Mouse (Mus musculus) embryonic facial prominence, embryonic 15.5 days (tissue): Measurements from ENCODE around the gene Fignl2. TPM values are rescaled to one million over a fixed set of nuclear protein-coding genes. Genes with fewer than 3 reads are reported as not detected.

Source experiments
- ATAC-seq: fragments of 200-750 bp; cut with Nextera tagmentation; 2 replicates; pipeline ENCODE4 v1.8.0; 2017; ENCODE audit warnings: low read depth, moderate TSS enrichment; ENCODE audit not compliant: insufficient number of reproducible peaks, low FRiP score, low TSS enrichment
- H3K27ac ChIP-seq: fragments of 300-500 bp; sonication (generic); replicated peaks from 2 replicates; pipeline ENCODE4 v1.5.1; 2015; ENCODE audit warnings: mild to moderate bottlenecking, inconsistent platforms
- H3K27me3 ChIP-seq: fragments of 300-500 bp; sonication (generic); 2 replicates; pipeline ENCODE4 v1.6.1; 2015; ENCODE audit warnings: inconsistent platforms
- H3K36me3 ChIP-seq: fragments of 300-500 bp; sonication (generic); 2 replicates; pipeline ENCODE4 v1.6.1; 2015; ENCODE audit warnings: mild to moderate bottlenecking, inconsistent platforms
- H3K4me1 ChIP-seq: fragments of 300-500 bp; sonication (generic); 2 replicates; pipeline ENCODE4 v1.6.1; 2015; ENCODE audit warnings: inconsistent platforms
- H3K4me2 ChIP-seq: fragments of 300-500 bp; sonication (generic); replicated peaks from 2 replicates; pipeline ENCODE4 v1.6.1; 2015; ENCODE audit warnings: mild to moderate bottlenecking, inconsistent platforms
- H3K4me3 ChIP-seq: fragments of 300-500 bp; sonication (generic); replicated peaks from 2 replicates; pipeline ENCODE4 v1.5.1; 2015; ENCODE audit warnings: mild to moderate bottlenecking, inconsistent platforms
- H3K9ac ChIP-seq: fragments of 300-500 bp; sonication (generic); 2 replicates; pipeline ENCODE4 v1.6.1; 2015; ENCODE audit warnings: inconsistent platforms
- H3K9me3 ChIP-seq: fragments of 300-500 bp; sonication (generic); replicated peaks from 2 replicates; pipeline ENCODE4 v1.6.1; 2016; ENCODE audit warnings: inconsistent platforms
- WGBS: fragments of 180-500 bp; shearing (Covaris S2); methylation state at CpG from one replicate; pipeline ENCODE4 v1.1.7; 2015; 5-methylcytosine and 5-hydroxymethylcytosine counted together
- polyA plus RNA-seq: library from polyadenylated mRNA; unstranded; fragments of >200 nt; fragmentation: Nextera tagmentation; extraction: Ambion mirVana; gene quantifications from 2 replicates; pipeline ENCODE4 v1.2.1, GENCODE M21; 2015

Gene Fignl2
- polyA plus RNA-seq, 1 experiment from 2014 or later = 0.19 TPM

DNA sequence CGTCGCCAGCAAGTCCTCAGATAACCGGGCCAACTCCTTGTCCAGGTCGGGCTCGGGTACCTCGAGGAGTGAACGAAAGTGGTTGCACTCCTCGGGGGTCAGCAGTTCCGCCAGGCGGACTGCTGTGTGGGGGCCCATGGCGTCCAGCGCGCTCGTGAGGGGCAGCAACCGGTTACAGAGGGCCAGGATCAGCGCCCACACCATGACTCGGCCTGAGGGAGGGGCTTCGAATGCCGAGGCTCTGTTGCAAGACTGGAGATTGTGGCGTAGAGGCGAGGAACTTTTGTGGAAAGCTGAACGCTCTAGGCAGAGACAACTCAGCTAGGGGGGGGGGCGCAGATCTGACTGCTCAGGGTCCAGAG lies 31.2 kb downstream of the Fignl2 start, which contains the start of gene Gm47841:
Gm47841 (minus strand) TSS at position 204 of the 362 bp plus-strand sequence.
- 3% methylated on average over 22 of the region's 23 CpGs for WGBS
- no peak for ATAC-seq
- Histone ChIP-seq H3K27me3 (peaks cover 72% of the 10 kb centered on the region), H3K36me3 (0 out of 2 replicates have a peak, but pooled peaks cover 4% of the 10 kb centered on the region), H3K4me2 (peak within 1 kb of the TSS; percentile 100), H3K9ac (peak within 1 kb of the TSS; percentile 24), H3K4me3 (peak within 1 kb of the TSS; percentile 52), H3K27ac (no peak within 1 kb of the TSS), H3K4me1 (peaks cover 17% of the 10 kb centered on the region), H3K9me3 (no peaks in the 10 kb centered on the region)

DNA sequence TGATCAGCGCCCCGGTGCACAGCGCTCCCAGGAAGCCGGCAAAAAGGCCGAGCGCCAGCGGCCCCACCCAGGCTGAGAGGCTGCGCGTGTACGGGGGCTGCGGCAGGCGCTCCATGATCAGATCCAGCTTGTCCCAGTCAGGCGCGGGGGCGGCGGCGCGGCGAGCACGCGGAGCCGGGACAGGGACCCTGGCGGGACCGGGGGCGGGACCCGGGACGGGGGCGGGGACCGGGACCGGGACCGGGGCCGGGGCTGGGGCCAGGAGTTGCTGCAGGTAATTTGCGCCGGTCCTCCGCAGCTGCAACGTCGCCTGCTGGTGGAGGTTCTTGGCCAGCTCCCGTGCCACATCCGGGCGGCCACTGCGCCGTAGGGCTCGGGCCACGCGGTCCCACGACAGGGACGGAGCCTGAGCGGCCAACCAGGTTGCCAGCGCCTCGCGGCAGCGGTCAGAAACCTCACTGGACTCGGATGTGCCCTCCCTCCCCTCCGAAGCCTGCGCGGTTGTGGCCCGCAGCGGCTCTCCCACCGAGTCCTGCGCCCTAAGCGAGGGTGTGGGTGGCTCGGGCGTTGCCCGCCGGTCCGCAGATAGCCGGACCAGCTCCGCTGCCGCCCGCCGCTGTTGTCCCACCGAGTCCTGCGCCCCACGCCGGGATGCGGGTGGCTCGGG lies 31.7 kb downstream of the Fignl2 start:
- no peak overlapping the region for H3K27ac ChIP-seq
- peak; percentile 30 for ATAC-seq
- peaks cover 71% of the 10 kb centered on the region for H3K27me3 ChIP-seq
- peaks cover 17% of the 10 kb centered on the region for H3K4me1 ChIP-seq
- H3K9me3 ChIP-seq = no peaks in the 10 kb centered on the region
- peak overlapping the region; percentile 100 for H3K4me2 ChIP-seq
- 1% methylated on average over 59 of the region's 77 CpGs for WGBS
- peak overlapping the region; percentile 24 for H3K9ac ChIP-seq
- 0 out of 2 replicates have a peak, but pooled peaks cover 4% of the 10 kb centered on the region for H3K36me3 ChIP-seq
- H3K4me3 ChIP-seq = peak overlapping the region; percentile 52

DNA sequence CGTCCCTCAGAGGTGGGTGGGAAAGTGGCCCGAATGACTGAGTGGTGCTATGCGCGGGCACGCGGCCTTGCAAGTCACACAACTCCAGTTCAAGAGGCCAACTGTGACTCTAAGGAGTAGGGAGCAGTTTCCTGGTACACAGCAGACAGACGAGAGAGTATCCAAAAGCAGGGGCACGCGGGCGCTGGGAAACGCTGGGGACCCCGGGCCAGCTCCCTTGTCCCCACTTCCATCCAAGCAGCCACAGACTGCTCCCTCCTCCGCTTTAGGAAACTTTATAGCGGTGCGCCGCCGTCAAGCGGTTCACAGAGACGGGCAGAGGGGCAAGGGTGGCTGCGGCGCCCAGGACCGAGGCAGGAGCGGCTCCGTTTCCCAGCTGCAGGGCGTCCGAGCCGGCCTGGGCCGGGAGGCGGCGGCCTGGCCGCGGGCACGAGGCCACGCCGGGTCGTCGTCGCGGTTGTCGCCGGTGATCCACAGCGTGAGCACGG lies 32.3 kb downstream of the Fignl2 start:
- WGBS = 3% methylated on average over 38 of the region's 43 CpGs
- Histone ChIP-seq H3K9me3 (no peaks in the 10 kb centered on the region), H3K4me1 (peaks cover 17% of the 10 kb centered on the region), H3K36me3 (0 out of 2 replicates have a peak, but pooled peaks cover 4% of the 10 kb centered on the region), H3K9ac (peak overlapping the region; percentile 24), H3K4me3 (peak overlapping the region; percentile 52), H3K27ac (no peak overlapping the region), H3K27me3 (peaks cover 69% of the 10 kb centered on the region), H3K4me2 (peak overlapping the region; percentile 100)
- peak; percentile 7; the same call in 1 of the 2 replicates for ATAC-seq

DNA sequence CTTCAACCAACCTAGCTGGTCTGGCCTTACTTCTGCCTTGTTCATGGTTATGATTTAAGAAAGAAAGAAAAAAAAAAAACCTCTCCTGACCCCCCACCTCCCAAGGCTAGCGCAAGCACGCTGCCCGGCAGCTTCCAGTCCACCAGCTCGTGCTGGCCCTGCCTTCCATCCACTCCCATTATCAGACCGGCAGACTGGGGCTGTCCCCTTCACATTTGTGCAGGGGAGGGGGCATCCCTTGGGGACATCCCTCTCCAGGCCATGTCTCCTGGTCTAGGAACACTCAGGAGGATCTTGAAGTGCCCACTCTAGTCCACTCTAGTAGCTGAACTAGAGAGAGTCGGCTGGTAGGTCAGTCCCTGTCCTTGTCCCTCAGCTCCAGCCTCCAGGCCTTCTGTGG lies 33.8 kb downstream of the Fignl2 start:
- no peak for ATAC-seq
- Histone ChIP-seq H3K4me1 (peaks cover 17% of the 10 kb centered on the region), H3K4me2 (no peak overlapping the region), H3K27me3 (peaks cover 74% of the 10 kb centered on the region), H3K9me3 (no peaks in the 10 kb centered on the region), H3K9ac (no peak overlapping the region), H3K4me3 (no peak overlapping the region), H3K27ac (no peak overlapping the region), H3K36me3 (no peaks in the 10 kb centered on the region)
- 31% methylated on average over 6 of the region's 6 CpGs for WGBS

- Histone ChIP-seq H3K4me2 (no peak overlapping the region), H3K4me3 (no peak overlapping the region), H3K27me3 (peaks cover 67% of the 10 kb centered on the region), H3K4me1 (peaks cover 17% of the 10 kb centered on the region), H3K9me3 (no peaks in the 10 kb centered on the region), H3K27ac (no peak overlapping the region), H3K9ac (no peak overlapping the region), H3K36me3 (no peaks in the 10 kb centered on the region)
- ATAC-seq = no peak
- 30% methylated on average over 6 of the region's 6 CpGs for WGBS
Measured at GRCm38 (mm10) chr15:101042613-101043012, 35.8 kb downstream of the Fignl2 start.

GRCm38 (mm10) chr15:101041966-101042365 lies 36.4 kb downstream of the Fignl2 start:
- no peaks in the 10 kb centered on the region for H3K9me3 ChIP-seq
- H3K27ac ChIP-seq = no peak overlapping the region
- ATAC-seq = no peak
- peaks cover 61% of the 10 kb centered on the region for H3K27me3 ChIP-seq
- WGBS = 80% methylated on average over 6 of the region's 6 CpGs
- H3K4me3 ChIP-seq = no peak overlapping the region
- H3K9ac ChIP-seq = no peak overlapping the region
- H3K36me3 ChIP-seq = no peaks in the 10 kb centered on the region
- no peak overlapping the region for H3K4me2 ChIP-seq
- peaks cover 12% of the 10 kb centered on the region for H3K4me1 ChIP-seq

GRCm38 (mm10) chr15:101039651-101040050 lies 38.7 kb downstream of the Fignl2 start:
- Histone ChIP-seq H3K9me3 (no peaks in the 10 kb centered on the region), H3K36me3 (no peaks in the 10 kb centered on the region), H3K9ac (no peak overlapping the region), H3K4me2 (no peak overlapping the region), H3K27ac (no peak overlapping the region), H3K4me1 (no peaks in the 10 kb centered on the region), H3K27me3 (peaks cover 38% of the 10 kb centered on the region), H3K4me3 (no peak overlapping the region)
- WGBS = 62% methylated on average over 17 of the region's 17 CpGs
- no peak for ATAC-seq

- Histone ChIP-seq H3K36me3 (no peaks in the 10 kb centered on the region), H3K27ac (no peak overlapping the region), H3K27me3 (no peaks in the 10 kb centered on the region), H3K9ac (no peak overlapping the region), H3K4me3 (no peak overlapping the region), H3K4me2 (no peak overlapping the region), H3K9me3 (no peaks in the 10 kb centered on the region), H3K4me1 (no peaks in the 10 kb centered on the region)
- ATAC-seq = no peak
- 47% methylated on average over 2 of the region's 2 CpGs for WGBS
Measured at GRCm38 (mm10) chr15:101028960-101029359, 49.4 kb downstream of the Fignl2 start.

DNA sequence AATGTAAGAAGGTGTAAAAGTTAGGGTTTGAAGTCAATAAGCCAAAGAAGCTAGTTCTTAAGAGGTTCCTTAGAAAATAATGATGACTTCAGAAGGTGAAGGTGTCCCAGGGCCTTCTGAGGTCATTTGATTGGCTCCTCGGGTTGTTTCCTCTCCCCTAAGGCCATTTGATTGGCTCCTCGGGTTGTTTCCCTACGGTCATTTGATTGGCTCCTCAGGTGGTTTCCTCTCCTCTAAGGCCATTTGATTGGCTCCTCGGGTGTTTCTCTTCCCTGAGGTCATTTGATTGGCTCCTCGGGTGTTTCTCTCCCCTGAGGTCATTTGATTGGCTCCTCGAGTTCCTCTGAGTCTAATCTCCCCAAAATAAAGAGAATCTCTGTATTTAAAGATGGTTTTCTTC lies 67.0 kb downstream of the Fignl2 start:
- Histone ChIP-seq H3K27me3 (no peaks in the 10 kb centered on the region), H3K4me2 (no peak overlapping the region), H3K4me1 (peaks cover 5% of the 10 kb centered on the region; the same call in 1 of the 2 replicates), H3K36me3 (no peaks in the 10 kb centered on the region), H3K4me3 (no peak overlapping the region), H3K9ac (no peak overlapping the region), H3K9me3 (no peaks in the 10 kb centered on the region), H3K27ac (no peak overlapping the region)
- no peak for ATAC-seq
- WGBS = 78% methylated on average over 6 of the region's 6 CpGs

GRCm38 (mm10) chr15:101008386-101009010 lies 69.9 kb downstream of the Fignl2 start:
- no peak overlapping the region for H3K9ac ChIP-seq
- no peak overlapping the region for H3K27ac ChIP-seq
- H3K9me3 ChIP-seq = no peaks in the 10 kb centered on the region
- H3K4me3 ChIP-seq = no peak overlapping the region
- 65% methylated on average over 14 of the region's 14 CpGs for WGBS
- H3K4me1 ChIP-seq = peaks cover 5% of the 10 kb centered on the region; the same call in 1 of the 2 replicates
- no peak for ATAC-seq
- no peak overlapping the region for H3K4me2 ChIP-seq
- H3K27me3 ChIP-seq = no peaks in the 10 kb centered on the region
- no peaks in the 10 kb centered on the region for H3K36me3 ChIP-seq

GRCm38 (mm10) chr15:101007236-101007635 lies 71.1 kb downstream of the Fignl2 start:
- peaks cover 5% of the 10 kb centered on the region; the same call in 1 of the 2 replicates for H3K4me1 ChIP-seq
- H3K27ac ChIP-seq = no peak overlapping the region
- WGBS = 60% methylated on average over 7 of the region's 7 CpGs
- no peaks in the 10 kb centered on the region for H3K9me3 ChIP-seq
- ATAC-seq = no peak
- peak overlapping the region; percentile 50 for H3K4me3 ChIP-seq
- peak overlapping the region; percentile 61 for H3K4me2 ChIP-seq
- H3K36me3 ChIP-seq = no peaks in the 10 kb centered on the region
- H3K9ac ChIP-seq = no peak overlapping the region
- no peaks in the 10 kb centered on the region for H3K27me3 ChIP-seq
